Mouse (Mus musculus) hindbrain, embryonic 14.5 days (tissue): ENCODE measurements around the gene Sgpp1. TPM values are rescaled to one million over a fixed set of nuclear protein-coding genes. Genes with fewer than 3 reads are reported as not detected.

Experiments used
- ATAC-seq: fragments of 200-750 bp; cut with Nextera tagmentation; 2 replicates; pipeline ENCODE4 v1.8.0; 2017; ENCODE audit warnings: moderate number of reproducible peaks, mild to moderate bottlenecking, moderate TSS enrichment, moderate library complexity; ENCODE audit not compliant: low FRiP score
- DNase-seq: peaks from one replicate; pipeline ENCODE4 v3.0.0-alpha.2; 2015; ENCODE audit warnings: low spot score
- H3K27ac ChIP-seq: fragments of 300-500 bp; sonication (generic); 2 replicates; pipeline ENCODE4 v1.5.1; 2014; ENCODE audit warnings: mild to moderate bottlenecking, moderate library complexity
- H3K27me3 ChIP-seq: fragments of 300-500 bp; sonication (generic); 2 replicates; pipeline ENCODE4 v1.6.1; 2014; ENCODE audit warnings: mild to moderate bottlenecking, low read length, mixed read lengths; ENCODE audit not compliant: control insufficient read depth, insufficient read depth
- H3K36me3 ChIP-seq: fragments of 300-500 bp; sonication (generic); replicated peaks from 2 replicates; pipeline ENCODE4 v1.6.1; 2014; ENCODE audit not compliant: control insufficient read depth, insufficient read depth
- H3K4me1 ChIP-seq: fragments of 300-500 bp; sonication (generic); replicated peaks from 2 replicates; pipeline ENCODE4 v1.6.1; 2014; ENCODE audit warnings: antibody characterized with exemption, low read length, mixed read lengths; ENCODE audit not compliant: control insufficient read depth, insufficient read depth
- H3K4me2 ChIP-seq: fragments of 300-500 bp; sonication (generic); replicated peaks from 2 replicates; pipeline ENCODE4 v1.6.1; 2014; ENCODE audit warnings: mild to moderate bottlenecking, moderate library complexity
- H3K4me3 ChIP-seq: fragments of 300-500 bp; sonication (generic); replicated peaks from 2 replicates; pipeline ENCODE4 v1.5.1; 2014; ENCODE audit warnings: mild to moderate bottlenecking, low read length
- H3K9ac ChIP-seq: fragments of 300-500 bp; sonication (generic); 2 replicates; pipeline ENCODE4 v1.6.1; 2014
- H3K9me3 ChIP-seq: fragments of 300-500 bp; sonication (generic); 2 replicates; pipeline ENCODE4 v1.6.1; 2016; ENCODE audit warnings: low read length; ENCODE audit not compliant: control insufficient read depth
- WGBS: fragments of 180-500 bp; shearing (Covaris S2); extraction: QIAGEN DNeasy Blood & Tissue Kit; methylation state at CpG from one replicate; pipeline ENCODE4 v1.1.7; 2014; 5-methylcytosine and 5-hydroxymethylcytosine counted together
- polyA plus RNA-seq: library from polyadenylated mRNA; unstranded; fragments of >200 nt; fragmentation: Nextera tagmentation; extraction: Ambion mirVana; gene quantifications from 2 replicates; pipeline ENCODE4 v1.2.1, GENCODE M21; 2014

Gene Sgpp1
- polyA plus RNA-seq, 1 experiment from 2014 or later = 16.6 TPM

- Histone ChIP-seq H3K36me3 (no peaks in the 10 kb centered on the region), H3K9ac (no peak overlapping the region), H3K4me3 (no peak overlapping the region), H3K27ac (no peak overlapping the region), H3K4me2 (no peak overlapping the region), H3K27me3 (no peaks in the 10 kb centered on the region), H3K4me1 (peaks cover 14% of the 10 kb centered on the region), H3K9me3 (no peaks in the 10 kb centered on the region)
- DNase-seq (no peak), ATAC-seq (no peak)
Observed at GRCm38 (mm10) chr12:75666939-75667338, 68.6 kb downstream of the Sgpp1 start.

- ATAC-seq = no peak
- peaks cover 5% of the 10 kb centered on the region; the same call in 1 of the 2 replicates for H3K4me1 ChIP-seq
- H3K27ac ChIP-seq = no peak overlapping the region
- H3K9me3 ChIP-seq = no peaks in the 10 kb centered on the region
- no peaks in the 10 kb centered on the region for H3K36me3 ChIP-seq
- no peak for DNase-seq
- WGBS = 15% methylated on average over 6 of the region's 6 CpGs
- no peak overlapping the region for H3K4me3 ChIP-seq
- no peak overlapping the region for H3K4me2 ChIP-seq
- H3K27me3 ChIP-seq = no peaks in the 10 kb centered on the region
- no peak overlapping the region for H3K9ac ChIP-seq
Observed at GRCm38 (mm10) chr12:75664516-75664810, 71.1 kb downstream of the Sgpp1 start.

Other genes starting within 250 kb of the Sgpp1 start
- gene Ppp2r5e, start 139.5 kb downstream of the Sgpp1 start, polyA plus RNA-seq = 25.6 and 27.1 TPM in 2 replicates
- 5.4 and 5.9 TPM in 2 replicates for gene Wdr89, start 66.2 kb downstream of the Sgpp1 start, polyA plus RNA-seq
- gene Syne2, start 82.4 kb upstream of the Sgpp1 start, polyA plus RNA-seq = 47.0 and 52.6 TPM in 2 replicates